Mouse (Mus musculus) embryonic facial prominence, embryonic 11.5 days (tissue): ENCODE results near the gene Ccdc172. TPM values are rescaled to one million over a fixed set of nuclear protein-coding genes. Genes with fewer than 3 reads are reported as not detected.

Experiments used
- ATAC-seq: fragments of 200-750 bp; cut with Nextera tagmentation; replicated peaks from 2 replicates; pipeline ENCODE4 v1.8.0; 2017; ENCODE audit warnings: low read depth; ENCODE audit not compliant: insufficient number of reproducible peaks, low FRiP score, low TSS enrichment
- DNase-seq: peaks from one replicate; pipeline ENCODE4 v3.0.0-alpha.2; 2015; ENCODE audit warnings: low spot score
- H3K27ac ChIP-seq: fragments of 300-500 bp; sonication (generic); replicated peaks from 2 replicates; pipeline ENCODE4 v1.5.1; 2014; ENCODE audit warnings: mild to moderate bottlenecking, low read depth, low read length, control low read depth
- H3K27me3 ChIP-seq: fragments of 300-500 bp; sonication (generic); 2 replicates; pipeline ENCODE4 v1.6.1; 2014; ENCODE audit warnings: mild to moderate bottlenecking, low read length, moderate library complexity, mixed read lengths; ENCODE audit not compliant: control insufficient read depth, insufficient read depth
- H3K36me3 ChIP-seq: fragments of 300-500 bp; sonication (generic); replicated peaks from 2 replicates; pipeline ENCODE4 v1.6.1; 2014; ENCODE audit warnings: low read depth, mild to moderate bottlenecking, low read length, moderate library complexity, mixed read lengths; ENCODE audit not compliant: control insufficient read depth, insufficient read depth
- H3K4me1 ChIP-seq: fragments of 300-500 bp; sonication (generic); 2 replicates; pipeline ENCODE4 v1.6.1; 2014; ENCODE audit warnings: low read length, mixed read lengths; ENCODE audit not compliant: control insufficient read depth, insufficient read depth
- H3K4me2 ChIP-seq: fragments of 300-500 bp; sonication (generic); 2 replicates; pipeline ENCODE4 v1.6.1; 2014; ENCODE audit warnings: low read depth, mild to moderate bottlenecking, control low read depth, low read length, moderate library complexity
- H3K4me3 ChIP-seq: fragments of 300-500 bp; sonication (generic); 2 replicates; pipeline ENCODE4 v1.5.1; 2014; ENCODE audit warnings: low read depth, low read length, control low read depth
- H3K9ac ChIP-seq: fragments of 300-500 bp; sonication (generic); replicated peaks from 2 replicates; pipeline ENCODE4 v1.6.1; 2014; ENCODE audit warnings: mild to moderate bottlenecking, control low read depth, low read length
- H3K9me3 ChIP-seq: fragments of 300-500 bp; sonication (generic); replicated peaks from 2 replicates; pipeline ENCODE4 v1.6.1; 2016; ENCODE audit warnings: mild to moderate bottlenecking, low read length, inconsistent platforms, mixed read lengths; ENCODE audit not compliant: control insufficient read depth
- whole genome bisulfite sequencing: fragments of 180-500 bp; shearing (Covaris S2); extraction: QIAGEN DNeasy Blood & Tissue Kit; methylation state at CpG from one replicate; pipeline ENCODE4 v1.1.7; 2014; 5-methylcytosine and 5-hydroxymethylcytosine counted together
- polyA plus RNA-seq: library from polyadenylated mRNA; unstranded; fragments of >200 nt; fragmentation: Nextera tagmentation; extraction: Ambion mirVana; gene quantifications from 2 replicates; pipeline ENCODE4 v1.2.1, GENCODE M21; 2014

The Ccdc172 gene
- polyA plus RNA-seq, 1 experiment from 2014 or later, result not detected

GRCm38 (mm10) chr19:58573072-58573438, 61.3 kb downstream of the Ccdc172 start:
- 84% methylated on average over 3 of the region's 3 CpGs for WGBS
- Histone ChIP-seq H3K4me1 (no peaks in the 10 kb centered on the region), H3K27me3 (no peaks in the 10 kb centered on the region), H3K9me3 (no peaks in the 10 kb centered on the region), H3K4me2 (no peak overlapping the region), H3K9ac (no peak overlapping the region), H3K27ac (no peak overlapping the region), H3K4me3 (no peak overlapping the region), H3K36me3 (no peaks in the 10 kb centered on the region)
- no peak for ATAC-seq
- DNase-seq, result no peak

GRCm38 (mm10) chr19:58582018-58582417, 70.2 kb downstream of the Ccdc172 start:
- Histone ChIP-seq H3K9me3 (no peaks in the 10 kb centered on the region), H3K9ac (no peak overlapping the region), H3K4me2 (no peak overlapping the region), H3K36me3 (no peaks in the 10 kb centered on the region), H3K4me1 (no peaks in the 10 kb centered on the region), H3K27ac (no peak overlapping the region), H3K4me3 (no peak overlapping the region), H3K27me3 (no peaks in the 10 kb centered on the region)
- DNase-seq, result no peak
- 88% methylated on average over 7 of the region's 7 CpGs for WGBS
- ATAC-seq, result no peak

DNA sequence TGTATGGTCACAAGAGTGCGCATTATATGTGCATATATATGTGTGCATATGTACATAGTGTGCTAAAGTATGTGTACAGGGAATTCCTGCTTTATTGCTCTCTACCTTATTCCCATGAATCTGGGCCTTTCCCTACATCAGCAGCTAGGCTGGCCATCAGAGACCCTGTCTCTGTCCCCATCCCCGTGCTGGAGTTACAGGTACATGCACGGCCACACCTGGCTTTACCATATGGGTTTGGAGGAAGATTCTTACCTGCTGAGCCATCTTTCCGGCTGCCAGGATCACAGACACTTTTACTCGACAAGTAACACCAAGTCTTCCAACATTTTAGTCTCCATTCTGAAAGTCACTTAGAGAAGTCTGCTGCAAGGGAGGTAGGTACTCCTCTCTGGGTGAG, 71.2 kb downstream of the Ccdc172 start:
- Histone ChIP-seq H3K36me3 (no peaks in the 10 kb centered on the region), H3K27me3 (no peaks in the 10 kb centered on the region), H3K4me1 (no peaks in the 10 kb centered on the region), H3K9ac (no peak overlapping the region), H3K4me2 (no peak overlapping the region), H3K27ac (no peak overlapping the region), H3K9me3 (no peaks in the 10 kb centered on the region), H3K4me3 (no peak overlapping the region)
- WGBS, result 86% methylated on average over 5 of the region's 5 CpGs
- ATAC-seq, result no peak
- no peak for DNase-seq

- Histone ChIP-seq H3K9me3 (no peaks in the 10 kb centered on the region), H3K27me3 (no peaks in the 10 kb centered on the region), H3K9ac (no peak overlapping the region), H3K27ac (no peak overlapping the region), H3K36me3 (no peaks in the 10 kb centered on the region), H3K4me2 (no peak overlapping the region), H3K4me3 (no peak overlapping the region), H3K4me1 (no peaks in the 10 kb centered on the region)
- DNase-seq (no peak), ATAC-seq (no peak)
- WGBS, result 68% methylated on average over 2 of the region's 2 CpGs
These were observed 74.3 kb downstream of the Ccdc172 start for GRCm38 (mm10) chr19:58586046-58586445.

- no peak overlapping the region for H3K9ac ChIP-seq
- H3K4me2 ChIP-seq, result no peak overlapping the region
- H3K4me1 ChIP-seq, result no peaks in the 10 kb centered on the region
- H3K36me3 ChIP-seq, result no peaks in the 10 kb centered on the region
- WGBS, result 73% methylated on average over 6 of the region's 6 CpGs
- no peak for ATAC-seq
- no peak overlapping the region for H3K27ac ChIP-seq
- H3K27me3 ChIP-seq, result no peaks in the 10 kb centered on the region
- H3K9me3 ChIP-seq, result no peaks in the 10 kb centered on the region; the same call in 1 of the 2 replicates
- no peak for DNase-seq
- no peak overlapping the region for H3K4me3 ChIP-seq
These were observed 78.6 kb downstream of the Ccdc172 start for GRCm38 (mm10) chr19:58590251-58590936.

- H3K4me3 ChIP-seq, result no peak overlapping the region
- no peaks in the 10 kb centered on the region for H3K9me3 ChIP-seq
- no peak overlapping the region for H3K4me2 ChIP-seq
- no peak overlapping the region for H3K9ac ChIP-seq
- no peaks in the 10 kb centered on the region for H3K36me3 ChIP-seq
- DNase-seq (peak; percentile 51), ATAC-seq (no peak)
- H3K4me1 ChIP-seq, result no peaks in the 10 kb centered on the region
- H3K27ac ChIP-seq, result peak overlapping the region; percentile 35; the same call in 1 of the 2 replicates
- WGBS, result 51% methylated on average over 5 of the region's 5 CpGs
- H3K27me3 ChIP-seq, result no peaks in the 10 kb centered on the region
These were observed 88.6 kb downstream of the Ccdc172 start for GRCm38 (mm10) chr19:58600381-58600780.

Other genes starting within 250 kb of the Ccdc172 start
- 15.0 and 16.4 TPM in 2 replicates for gene Gfra1, start 56.1 kb upstream of the Ccdc172 start, polyA plus RNA-seq
- not detected in 2 replicates for gene Pnlip, start 140.5 kb downstream of the Ccdc172 start, polyA plus RNA-seq
- gene Pnliprp1, start 216.9 kb downstream of the Ccdc172 start, polyA plus RNA-seq, result not detected in 2 replicates
- not detected in 2 replicates for gene Pnliprp2, start 247.7 kb downstream of the Ccdc172 start, polyA plus RNA-seq